Mouse (Mus musculus) left cerebral cortex, postnatal 36 days (tissue): ENCODE measurements at regions not wholly inside any gene's neighbourhood (a gene's known extent, or its start where the extent isn't known, plus 50 kb on each side); places are given as distances from the start of the nearest gene placed in this dataset.
"Not testable (repeated sequence)": the region's sequence is repeated elsewhere in the genome, so short reads cannot be mapped to it uniquely, and the experiment has no call there.

Experiments used
- DNase-seq, 2 experiments: peaks; one replicate each; pipeline ENCODE4 v3.0.0; 2021 to 2022; ENCODE audit warnings: low spot score in 2 of 2, mixed read lengths in 1 of 2
- intact Hi-C: fragments of 180-260 bp; cut with DNase I; formaldehyde crosslinking; loops from one replicate; pipeline ENCODE4 v1.15.1; 2025

- intact Hi-C loops = no loop called here
- DNase-seq = no peak
Observed at GRCm38 (mm10) chr7:83347103-83347754, 237.5 kb upstream of the Tmc3 start.

- no peak for DNase-seq
- intact Hi-C loops = no loop called here
Observed at GRCm38 (mm10) chr7:83369191-83369590, 215.5 kb upstream of the Tmc3 start.

- intact Hi-C loops = no loop called here
Observed at GRCm38 (mm10) chr7:83369605-83370004, 215.1 kb upstream of the Tmc3 start.

GRCm38 (mm10) chr7:83376826-83377225, 207.9 kb upstream of the Tmc3 start:
- no peak for DNase-seq
- intact Hi-C loops = no loop called here

More at GRCm38 (mm10) chr7:83369605-83370004, 215.1 kb upstream of the Tmc3 start:
- DNase-seq = no peak

DNA sequence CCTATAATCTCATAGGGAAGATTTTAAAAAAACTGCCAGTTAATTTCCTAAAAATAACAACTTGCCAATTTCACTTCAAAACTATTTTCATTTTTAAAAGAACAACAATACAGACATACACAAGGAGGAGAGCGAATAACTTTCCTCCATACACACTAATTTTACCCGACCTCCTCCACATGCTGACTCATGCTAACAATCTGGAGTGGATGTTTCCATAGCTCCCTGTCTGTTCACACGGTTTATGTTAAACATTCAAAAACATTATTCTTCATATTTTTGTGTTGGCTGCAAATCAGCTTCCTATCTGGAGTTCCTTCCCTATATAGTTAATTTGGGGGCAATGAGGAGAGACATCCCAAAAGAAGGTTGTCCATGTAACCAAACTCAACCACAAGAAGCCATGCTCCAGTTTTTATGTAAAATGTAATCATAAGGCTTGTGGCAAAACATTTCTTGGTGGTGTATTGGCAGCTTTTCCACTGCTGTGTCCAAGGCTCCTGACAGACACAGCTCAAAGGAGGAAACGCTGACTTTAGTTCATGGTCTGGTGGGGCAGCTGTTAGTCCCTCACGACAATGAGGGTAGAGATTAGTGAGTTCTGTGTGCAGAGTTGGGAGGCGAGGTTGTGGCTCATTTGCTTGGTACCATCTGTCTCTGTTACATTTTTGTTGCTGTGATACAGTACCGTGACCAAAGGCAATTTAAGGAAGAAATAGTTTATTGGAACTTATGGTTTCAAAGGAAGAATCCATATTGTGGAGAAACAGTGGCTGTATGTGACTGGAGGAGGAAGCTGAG, 203.1 kb upstream of the Tmc3 start:
- intact Hi-C loops = loop anchor here (2.0 to 5.0 kb wide), 2 partner anchors 389 to 515 kb away; partner anchors contain the start of gene Mex3b
- DNase-seq = peak; percentile 27 to 41

DNA sequence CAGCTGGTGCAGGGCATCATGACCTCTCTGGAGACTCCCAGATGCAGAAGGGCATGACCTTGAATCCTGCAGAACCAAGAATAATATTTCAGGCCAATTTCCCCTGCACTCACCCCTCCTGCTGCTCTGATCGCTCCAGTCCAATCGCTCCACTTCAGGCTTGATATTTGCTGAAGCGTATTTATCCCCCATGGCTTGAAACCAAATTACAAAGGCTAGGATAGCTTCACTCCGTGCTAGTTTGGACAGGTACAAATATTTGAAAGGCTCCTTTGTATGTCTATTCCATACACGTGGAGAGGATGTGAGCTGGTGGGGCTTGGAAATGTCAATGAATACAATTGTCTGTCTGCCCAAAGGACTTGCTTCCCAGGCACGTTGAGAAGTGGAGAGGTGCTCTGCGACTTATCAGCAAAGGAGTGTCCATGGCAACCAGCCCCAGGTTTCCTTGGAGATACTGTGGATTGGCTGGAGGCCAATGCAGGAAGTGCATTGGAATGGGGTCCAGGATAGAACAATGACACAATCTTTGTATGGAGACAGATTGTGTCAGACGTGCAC, 201.8 kb upstream of the Tmc3 start:
- peak; percentile 17 to 33 for DNase-seq
- intact Hi-C loops = loop anchor here (5.0 kb wide), 1 partner anchor 391 kb away; no protein-coding TSS in a partner anchor

- intact Hi-C loops = no loop called here
- no peak for DNase-seq
Observed at GRCm38 (mm10) chr7:83391388-83391787, 193.3 kb upstream of the Tmc3 start.

- intact Hi-C loops = no loop called here
Observed at GRCm38 (mm10) chr7:83392181-83392580, 192.5 kb upstream of the Tmc3 start.

DNA sequence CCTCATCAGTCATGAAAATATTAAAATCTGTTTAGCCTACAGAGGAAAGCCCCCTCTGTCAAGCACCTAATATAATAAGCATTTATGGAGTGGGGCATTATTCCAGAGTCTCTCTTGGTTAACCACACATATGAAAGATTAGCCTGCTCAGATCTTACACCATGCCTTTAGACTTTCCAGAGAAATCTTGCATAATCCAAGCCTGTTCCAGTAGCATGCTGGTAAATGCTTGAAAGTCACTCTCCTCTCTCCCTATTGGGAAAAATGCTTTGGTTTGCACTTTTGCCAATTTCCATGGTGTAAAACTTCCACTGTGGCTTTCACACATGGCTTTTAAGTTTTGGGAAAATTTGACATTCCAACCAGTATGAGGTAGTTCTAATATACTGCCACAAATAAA, 192.1 kb upstream of the Tmc3 start:
- no peak for DNase-seq

More at GRCm38 (mm10) chr7:83392181-83392580, 192.5 kb upstream of the Tmc3 start:
- DNase-seq = no peak

DNA sequence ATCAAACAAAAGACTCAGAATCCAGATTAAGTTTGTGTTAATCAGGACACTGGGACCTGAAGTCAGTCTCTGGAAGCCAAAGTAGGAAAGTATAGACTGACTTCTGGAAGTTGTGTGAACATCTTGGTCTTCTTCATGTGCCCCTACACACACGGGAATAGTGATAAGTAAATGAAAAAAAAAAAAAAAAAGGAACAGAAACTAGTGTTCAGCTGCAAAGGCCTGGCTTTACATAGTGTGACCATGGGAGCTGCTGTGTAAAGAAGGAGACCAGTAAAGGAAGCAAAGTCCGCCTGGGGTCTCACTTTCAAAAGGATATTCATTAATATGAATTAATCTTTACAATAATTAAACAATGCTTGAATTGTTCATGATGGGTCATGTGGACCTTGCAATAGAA, 190.6 kb upstream of the Tmc3 start:
- no peak for DNase-seq
- intact Hi-C loops = no loop called here

More for the DNA sequence above, 192.1 kb upstream of the Tmc3 start:
- intact Hi-C loops = no loop called here

DNA sequence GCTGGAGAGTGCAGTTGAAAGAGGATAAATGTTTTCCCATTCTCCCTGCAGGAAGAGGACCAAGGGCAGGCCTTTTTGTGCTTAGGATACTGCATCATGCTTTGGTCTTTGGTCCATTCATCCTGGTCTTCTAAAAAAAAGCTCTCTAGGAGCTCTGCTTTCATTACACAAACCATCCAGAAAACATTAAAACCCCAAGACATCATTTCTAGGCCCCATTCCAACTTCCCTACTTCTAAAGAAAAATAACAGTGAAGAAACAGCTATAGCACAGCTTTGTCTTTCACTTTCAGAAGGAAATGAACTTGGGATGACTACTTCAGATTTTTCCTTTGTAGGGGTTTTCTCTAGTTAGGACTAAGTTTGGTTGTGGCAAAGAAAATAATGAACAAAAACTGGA, 185.1 kb upstream of the Tmc3 start:
- DNase-seq = no peak
- intact Hi-C loops = no loop called here

DNA sequence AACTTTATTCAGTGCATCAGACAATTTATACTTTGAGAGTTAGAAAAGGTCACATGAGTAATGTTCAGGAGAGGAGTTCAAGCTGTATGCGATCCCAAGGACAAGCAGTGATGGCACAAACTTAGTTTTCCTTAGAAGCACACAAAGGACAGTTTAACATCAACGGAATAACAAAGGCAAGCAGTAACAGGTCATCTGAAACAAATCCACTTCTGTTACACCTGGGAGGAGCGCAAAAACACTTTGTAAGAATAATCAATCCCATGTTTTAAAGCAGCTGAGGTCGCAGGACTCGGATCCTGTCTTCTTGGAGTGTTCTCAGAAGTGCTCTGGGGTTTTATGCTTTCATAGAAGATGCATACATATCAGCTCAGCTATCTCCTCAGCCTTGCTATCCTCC, 183.7 kb upstream of the Tmc3 start:
- intact Hi-C loops = no loop called here
- DNase-seq = no peak

DNA sequence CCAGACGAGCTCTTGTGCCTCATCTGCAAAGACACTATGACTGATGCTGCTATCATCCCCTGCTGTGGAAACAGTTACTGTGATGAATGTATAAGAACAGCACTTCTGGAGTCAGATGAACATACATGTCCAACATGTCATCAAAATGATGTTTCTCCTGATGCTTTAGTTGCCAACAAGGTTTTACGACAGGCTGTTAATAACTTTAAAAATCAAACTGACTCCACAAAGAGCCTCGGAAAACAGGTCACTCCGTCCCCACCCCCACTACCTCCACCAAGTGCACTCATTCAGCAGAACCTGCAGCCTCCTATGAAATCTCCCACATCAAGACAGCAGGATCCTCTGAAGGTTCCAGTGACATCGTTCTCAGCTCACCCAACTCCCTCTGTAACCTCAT, 172.0 kb upstream of the Tmc3 start:
- intact Hi-C loops = not testable (repeated sequence)

GRCm38 (mm10) chr7:83429929-83430556, 154.7 kb upstream of the Tmc3 start:
- no peak for DNase-seq
- intact Hi-C loops = no loop called here

More for the DNA sequence above, 172.0 kb upstream of the Tmc3 start:
- DNase-seq = not testable (repeated sequence)

DNA sequence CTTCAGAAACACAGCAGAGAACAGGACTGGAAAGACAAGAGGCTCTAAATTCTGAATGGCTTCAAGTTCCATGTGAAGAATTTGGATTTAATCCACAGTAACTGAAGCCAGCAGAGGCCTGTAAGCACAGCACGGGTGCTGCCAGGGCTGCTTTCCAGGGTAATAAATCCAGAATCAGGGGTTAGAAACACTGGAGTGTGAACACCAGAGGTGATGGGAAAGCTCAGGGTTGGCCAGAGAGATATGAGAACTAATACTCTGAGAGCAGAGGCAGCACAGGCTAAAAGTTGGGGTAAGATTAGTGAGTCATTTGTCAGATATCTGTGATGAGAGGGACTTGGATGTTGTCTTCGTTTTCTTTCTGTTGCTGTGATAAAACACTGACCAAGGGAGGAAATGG, 153.6 kb upstream of the Tmc3 start:
- intact Hi-C loops = no loop called here
- no peak for DNase-seq

DNA sequence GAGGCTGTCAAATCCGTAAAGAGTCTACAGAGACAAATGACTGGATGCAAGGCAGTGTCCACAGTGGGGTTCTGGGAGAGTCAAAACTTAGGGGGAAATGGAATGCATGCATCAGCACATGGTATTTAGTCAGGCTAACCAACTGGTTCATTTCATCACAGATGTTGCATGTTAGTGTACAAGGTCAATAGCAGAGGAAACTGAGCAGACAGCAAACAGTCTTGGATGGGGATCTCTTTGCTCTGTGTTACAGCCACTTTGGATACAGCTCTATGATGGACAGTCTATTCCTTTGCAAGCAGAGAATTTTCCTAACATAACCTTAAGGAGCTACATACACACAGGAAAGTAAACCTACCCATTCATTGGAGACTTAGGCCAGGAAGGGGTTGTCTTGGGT, 151.9 kb upstream of the Tmc3 start:
- intact Hi-C loops = no loop called here

DNA sequence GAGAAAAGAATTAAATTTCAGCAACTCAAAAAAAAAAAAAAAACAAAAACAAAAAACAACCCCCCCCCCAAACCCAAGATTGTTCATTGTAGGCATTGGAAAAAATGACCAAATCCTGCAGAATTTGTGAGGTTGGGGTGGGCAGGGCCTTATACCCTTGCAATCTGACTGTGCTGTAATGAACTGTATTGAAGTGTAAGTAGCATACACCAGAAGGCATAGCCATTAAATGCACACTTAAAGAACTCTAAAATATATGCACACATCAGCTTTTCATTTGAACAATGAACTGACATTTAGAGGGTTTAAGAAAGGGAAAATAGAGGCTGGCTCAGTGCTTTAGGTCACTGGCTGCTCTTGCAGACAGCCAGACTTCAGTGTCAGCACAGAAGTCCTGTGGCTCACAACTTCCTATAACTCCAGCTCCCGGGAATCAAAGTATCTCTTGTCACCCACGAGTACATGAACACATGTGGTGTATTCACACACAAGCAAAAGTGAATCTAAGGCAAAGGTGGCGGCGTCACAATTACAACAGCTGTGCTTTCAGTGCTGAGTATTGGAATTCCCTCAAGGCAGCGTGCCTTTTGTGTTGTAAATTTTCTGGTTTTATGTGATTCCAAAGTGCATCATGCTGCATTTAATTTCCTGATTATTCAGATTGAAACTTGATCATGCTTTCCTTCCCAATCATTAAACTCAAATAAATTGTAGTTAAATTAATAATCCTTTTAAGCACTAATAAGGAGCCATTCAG, 150.6 kb upstream of the Tmc3 start:
- intact Hi-C loops = no loop called here
- no peak for DNase-seq

More for the DNA sequence above, 151.9 kb upstream of the Tmc3 start:
- DNase-seq = no peak

GRCm38 (mm10) chr7:83438538-83439393, 146.0 kb upstream of the Tmc3 start:
- intact Hi-C loops = no loop called here
- no peak for DNase-seq
